Mouse (Mus musculus): ENCODE measurements around the gene Trub1. TPM values are rescaled to one million over a fixed set of nuclear protein-coding genes. Genes with fewer than 3 reads are reported as not detected.

Trub1 gene
- polyA plus RNA-seq, 1 experiment from 2014 or later, result 27.5 TPM

DNA sequence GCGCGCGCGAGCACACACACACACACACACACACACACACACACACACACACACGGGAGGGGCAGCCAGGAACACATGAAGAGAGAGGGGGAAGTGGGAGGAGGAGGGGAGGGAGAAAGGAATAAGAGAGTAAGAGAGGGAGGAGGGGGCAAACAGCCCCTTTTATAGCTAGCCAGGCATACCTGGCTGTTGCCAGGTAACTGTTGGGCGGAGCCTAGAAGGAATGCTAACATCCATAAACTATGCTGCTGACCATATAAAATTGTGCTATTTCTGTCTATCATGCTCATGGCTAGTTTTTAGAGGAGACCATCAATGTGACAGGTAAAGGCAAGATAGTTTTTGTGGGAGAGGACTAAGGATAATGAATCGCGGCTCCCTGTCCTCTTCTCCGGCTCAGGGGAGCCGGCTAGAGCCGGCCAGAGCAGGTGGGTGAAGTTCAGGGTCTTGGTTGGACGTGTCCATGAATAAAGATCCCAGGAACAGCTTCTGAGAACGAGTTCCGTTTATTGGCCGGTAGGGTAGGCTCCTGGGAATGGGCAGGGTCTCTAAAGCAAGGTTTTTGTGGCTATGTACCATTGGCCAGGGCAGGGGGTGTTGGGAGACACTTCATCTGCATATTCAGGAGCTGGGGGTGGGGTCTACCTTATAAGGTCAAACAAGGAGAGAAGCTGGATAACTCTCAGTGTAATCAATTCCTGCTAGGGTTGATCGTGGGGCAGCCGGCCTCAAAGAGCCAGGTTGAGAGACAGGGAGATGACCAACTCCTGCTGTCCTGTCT is 34.7 kb upstream of the Trub1 start:
- DNase-seq (ENCODE audit: low spot score) (peak; percentile 52), ATAC-seq (replicated peaks; ENCODE audit: low FRiP score) (peak; percentile 70)
- Histone ChIP-seq H3K9me3 (ENCODE audit: control insufficient read depth, low read length) (no peaks in the 10 kb centered on the region), H3K4me3 (ENCODE audit: low read depth, low read length) (peak overlapping the region; percentile 16; the same call in 1 of the 2 replicates), H3K27me3 (replicated peaks; ENCODE audit: control insufficient read depth, insufficient read depth, low read length) (no peaks in the 10 kb centered on the region), H3K4me1 (replicated peaks; ENCODE audit: control insufficient read depth, insufficient read depth, low read length) (peaks cover 7% of the 10 kb centered on the region), H3K9ac (ENCODE audit: low read depth, low read length) (no peak overlapping the region), H3K27ac (ENCODE audit: low read depth, low read length) (no peak overlapping the region), H3K4me2 (peak overlapping the region; percentile 62), H3K36me3 (ENCODE audit: control insufficient read depth, insufficient read depth, low read length) (no peaks in the 10 kb centered on the region)
- WGBS, result 21% methylated on average over 17 of the region's 17 CpGs

DNA sequence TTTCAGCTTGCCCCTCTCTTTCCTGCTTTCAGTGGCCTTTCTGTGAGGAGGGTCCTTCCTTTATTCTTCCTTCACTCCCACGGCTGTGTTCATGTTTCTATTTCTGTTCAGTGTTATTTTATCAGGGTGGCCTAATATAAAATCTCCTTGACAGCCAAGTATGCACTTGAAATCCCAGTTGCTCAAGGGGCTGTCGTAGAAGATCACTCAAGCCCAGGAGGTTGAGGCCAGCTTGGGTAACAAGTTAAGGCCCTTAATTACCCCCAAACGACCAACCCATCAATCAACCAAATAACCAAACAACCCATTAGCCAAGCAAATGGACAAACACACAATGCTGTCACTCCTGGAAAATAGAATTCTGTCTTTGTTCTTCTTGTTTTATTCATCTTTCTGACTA is 29.3 kb upstream of the Trub1 start:
- ATAC-seq (replicated peaks; ENCODE audit: low FRiP score) (no peak), DNase-seq (ENCODE audit: low spot score) (no peak)
- Histone ChIP-seq H3K36me3 (ENCODE audit: control insufficient read depth, insufficient read depth, low read length) (no peaks in the 10 kb centered on the region), H3K27me3 (replicated peaks; ENCODE audit: control insufficient read depth, insufficient read depth, low read length) (no peaks in the 10 kb centered on the region), H3K9ac (ENCODE audit: low read depth, low read length) (no peak overlapping the region), H3K4me2 (no peak overlapping the region), H3K4me1 (replicated peaks; ENCODE audit: control insufficient read depth, insufficient read depth, low read length) (0 out of 2 replicates have a peak, but pooled peaks cover 2% of the 10 kb centered on the region), H3K27ac (ENCODE audit: low read depth, low read length) (no peak overlapping the region), H3K4me3 (ENCODE audit: low read depth, low read length) (no peak overlapping the region), H3K9me3 (ENCODE audit: control insufficient read depth, low read length) (no peaks in the 10 kb centered on the region)
- WGBS, result 46% methylated on average over 3 of the region's 3 CpGs

DNA sequence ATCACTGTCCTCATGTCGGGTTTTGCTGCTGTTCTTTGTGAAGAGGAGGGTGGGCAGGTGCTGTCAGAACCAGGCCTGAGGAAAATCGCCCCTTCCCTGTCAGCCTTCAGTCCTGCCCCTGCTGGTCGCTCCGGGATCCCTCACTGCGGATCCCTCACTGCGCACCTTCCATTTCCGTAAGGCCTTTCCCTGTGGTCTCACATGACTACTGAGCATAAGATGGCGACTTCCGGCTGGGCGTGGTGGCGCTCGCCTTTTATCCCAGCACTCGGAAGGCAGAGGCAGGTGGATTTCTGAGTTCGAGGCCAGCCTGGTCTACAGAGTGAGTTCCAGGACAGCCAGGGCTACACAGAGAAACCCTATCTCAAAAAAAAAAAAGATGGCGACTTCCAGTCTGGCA is 27.4 kb upstream of the Trub1 start:
- Histone ChIP-seq H3K9ac (ENCODE audit: low read depth, low read length) (no peak overlapping the region), H3K4me2 (no peak overlapping the region), H3K27me3 (replicated peaks; ENCODE audit: control insufficient read depth, insufficient read depth, low read length) (no peaks in the 10 kb centered on the region), H3K36me3 (ENCODE audit: control insufficient read depth, insufficient read depth, low read length) (no peaks in the 10 kb centered on the region), H3K4me3 (ENCODE audit: low read depth, low read length) (no peak overlapping the region), H3K9me3 (ENCODE audit: control insufficient read depth, low read length) (no peaks in the 10 kb centered on the region), H3K27ac (ENCODE audit: low read depth, low read length) (no peak overlapping the region), H3K4me1 (replicated peaks; ENCODE audit: control insufficient read depth, insufficient read depth, low read length) (no peaks in the 10 kb centered on the region)
- ATAC-seq (replicated peaks; ENCODE audit: low FRiP score) (no peak), DNase-seq (ENCODE audit: low spot score) (no peak)
- WGBS, result 91% methylated on average over 15 of the region's 15 CpGs

DNA sequence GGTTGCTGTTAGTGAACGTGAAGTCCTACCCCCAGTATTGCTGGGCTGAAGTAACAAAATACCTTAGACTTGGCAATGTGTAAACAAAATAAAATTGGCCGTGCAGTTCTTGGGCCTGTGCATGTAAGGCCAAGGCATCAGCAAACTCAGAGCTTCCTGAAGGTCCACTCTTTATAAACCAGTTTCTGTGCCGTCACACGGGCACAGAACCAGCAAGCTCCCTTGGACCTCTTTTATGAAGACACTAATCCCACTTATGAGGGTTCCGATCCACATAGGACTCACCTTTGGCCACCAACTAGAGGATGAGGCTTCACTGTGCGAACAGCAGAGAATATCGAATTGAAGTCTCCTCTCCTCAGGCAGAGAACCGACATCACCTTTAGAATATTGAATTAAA is 25.9 kb upstream of the Trub1 start:
- ATAC-seq (replicated peaks; ENCODE audit: low FRiP score) (no peak), DNase-seq (ENCODE audit: low spot score) (no peak)
- H3K9ac ChIP-seq (ENCODE audit: low read depth, low read length), result no peak overlapping the region
- H3K4me2 ChIP-seq, result no peak overlapping the region
- H3K4me3 ChIP-seq (ENCODE audit: low read depth, low read length), result no peak overlapping the region
- H3K9me3 ChIP-seq (ENCODE audit: control insufficient read depth, low read length), result no peaks in the 10 kb centered on the region
- no peak overlapping the region for H3K27ac ChIP-seq (ENCODE audit: low read depth, low read length)
- H3K4me1 ChIP-seq (replicated peaks; ENCODE audit: control insufficient read depth, insufficient read depth, low read length), result no peaks in the 10 kb centered on the region
- no peaks in the 10 kb centered on the region for H3K36me3 ChIP-seq (ENCODE audit: control insufficient read depth, insufficient read depth, low read length)
- H3K27me3 ChIP-seq (replicated peaks; ENCODE audit: control insufficient read depth, insufficient read depth, low read length), result no peaks in the 10 kb centered on the region
- WGBS, result 84% methylated on average over 8 of the region's 8 CpGs

DNA sequence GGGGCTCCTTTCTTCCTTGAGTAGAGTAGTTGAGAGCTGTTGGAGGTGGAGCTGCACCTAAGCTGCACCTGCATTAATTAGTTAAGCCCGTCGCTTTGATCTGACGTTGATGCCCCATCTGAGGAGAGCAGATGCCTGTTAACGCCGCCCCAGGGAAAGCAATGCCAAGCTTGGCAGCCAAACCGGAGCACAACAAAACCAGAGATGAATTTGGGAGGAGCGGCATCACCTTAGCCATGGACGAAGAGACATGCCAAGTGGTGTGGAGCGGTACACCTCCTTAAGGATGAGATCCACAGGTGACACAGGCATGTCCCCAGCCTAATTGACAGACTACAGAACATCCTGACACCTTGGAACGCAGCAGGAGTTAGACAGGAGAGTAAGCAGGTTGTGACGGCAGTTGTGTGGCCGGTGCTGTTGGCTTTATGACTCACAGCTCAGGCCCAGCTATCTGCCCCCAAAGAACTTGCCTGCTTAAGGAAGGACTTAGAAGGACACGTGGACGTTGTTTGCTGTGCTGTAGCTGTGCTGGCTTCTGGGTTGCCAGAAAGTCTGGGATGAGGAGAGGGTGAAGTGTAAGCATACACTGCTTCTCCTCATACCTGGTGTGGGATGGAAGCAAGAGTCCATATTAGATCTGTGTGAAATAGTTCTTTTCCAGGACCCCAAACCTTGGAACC is 24.8 kb upstream of the Trub1 start:
- 73% methylated on average over 14 of the region's 14 CpGs for WGBS

DNA sequence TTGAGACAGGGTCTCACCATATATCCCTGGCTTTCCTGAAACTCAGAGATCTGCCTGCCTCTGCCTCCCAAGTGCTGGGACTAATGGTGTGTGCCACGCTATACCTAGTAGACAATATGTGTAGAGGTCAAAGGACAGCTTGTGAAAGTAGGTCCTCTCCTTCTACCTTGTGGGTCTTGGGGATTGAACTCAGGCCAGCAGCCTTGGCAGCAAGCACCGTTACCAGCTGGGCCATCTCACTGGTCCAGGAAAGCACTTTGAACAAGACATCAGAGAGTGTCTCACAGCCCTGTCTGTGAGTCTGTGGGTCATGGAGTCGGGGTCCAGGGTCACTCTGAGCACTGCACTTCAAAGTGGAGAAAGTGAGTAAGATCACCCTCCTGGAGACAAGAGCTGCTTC is 24.1 kb upstream of the Trub1 start:
- Histone ChIP-seq H3K4me1 (replicated peaks; ENCODE audit: control insufficient read depth, insufficient read depth, low read length) (no peaks in the 10 kb centered on the region), H3K27me3 (replicated peaks; ENCODE audit: control insufficient read depth, insufficient read depth, low read length) (no peaks in the 10 kb centered on the region), H3K9ac (ENCODE audit: low read depth, low read length) (no peak overlapping the region), H3K9me3 (ENCODE audit: control insufficient read depth, low read length) (no peaks in the 10 kb centered on the region), H3K27ac (ENCODE audit: low read depth, low read length) (no peak overlapping the region), H3K36me3 (ENCODE audit: control insufficient read depth, insufficient read depth, low read length) (no peaks in the 10 kb centered on the region), H3K4me2 (no peak overlapping the region), H3K4me3 (ENCODE audit: low read depth, low read length) (no peak overlapping the region)
- DNase-seq (ENCODE audit: low spot score), result no peak
- no peak for ATAC-seq (replicated peaks; ENCODE audit: low FRiP score)
- 70% methylated on average over 3 of the region's 3 CpGs for WGBS

More for the DNA sequence above, 24.8 kb upstream of the Trub1 start:
- no peak overlapping the region for H3K4me3 ChIP-seq (ENCODE audit: low read depth, low read length)
- ATAC-seq (replicated peaks; ENCODE audit: low FRiP score) (no peak), DNase-seq (ENCODE audit: low spot score) (no peak)
- no peaks in the 10 kb centered on the region for H3K9me3 ChIP-seq (ENCODE audit: control insufficient read depth, low read length)
- H3K36me3 ChIP-seq (ENCODE audit: control insufficient read depth, insufficient read depth, low read length), result no peaks in the 10 kb centered on the region
- H3K27ac ChIP-seq (ENCODE audit: low read depth, low read length), result no peak overlapping the region
- H3K4me2 ChIP-seq, result no peak overlapping the region
- no peaks in the 10 kb centered on the region for H3K4me1 ChIP-seq (replicated peaks; ENCODE audit: control insufficient read depth, insufficient read depth, low read length)
- no peak overlapping the region for H3K9ac ChIP-seq (ENCODE audit: low read depth, low read length)
- no peaks in the 10 kb centered on the region for H3K27me3 ChIP-seq (replicated peaks; ENCODE audit: control insufficient read depth, insufficient read depth, low read length)

DNA sequence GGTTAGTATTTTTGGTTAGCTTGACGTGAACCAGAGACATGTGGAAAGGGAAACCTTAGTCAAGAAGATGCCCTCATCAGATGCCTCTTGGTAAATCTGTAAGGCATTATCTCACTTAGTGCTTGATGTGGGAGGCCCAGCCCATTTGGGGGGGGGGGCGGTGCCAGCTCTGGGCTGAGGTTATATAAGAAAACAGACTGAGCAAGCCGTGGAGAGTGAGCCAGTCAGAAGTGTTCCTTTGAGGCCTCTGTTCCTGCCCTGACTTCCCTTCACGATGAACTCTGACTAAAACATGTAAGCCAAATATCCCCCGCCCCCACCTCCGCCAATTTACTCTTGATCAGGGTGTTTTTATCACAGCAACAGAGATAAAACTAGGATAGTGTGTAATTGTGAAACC is 22.8 kb upstream of the Trub1 start:
- Histone ChIP-seq H3K4me1 (replicated peaks; ENCODE audit: control insufficient read depth, insufficient read depth, low read length) (no peaks in the 10 kb centered on the region), H3K4me2 (no peak overlapping the region), H3K9me3 (ENCODE audit: control insufficient read depth, low read length) (no peaks in the 10 kb centered on the region), H3K36me3 (ENCODE audit: control insufficient read depth, insufficient read depth, low read length) (no peaks in the 10 kb centered on the region), H3K4me3 (ENCODE audit: low read depth, low read length) (no peak overlapping the region), H3K27me3 (replicated peaks; ENCODE audit: control insufficient read depth, insufficient read depth, low read length) (no peaks in the 10 kb centered on the region), H3K9ac (ENCODE audit: low read depth, low read length) (no peak overlapping the region), H3K27ac (ENCODE audit: low read depth, low read length) (no peak overlapping the region)
- 58% methylated on average over 6 of the region's 6 CpGs for WGBS
- DNase-seq (ENCODE audit: low spot score) (no peak), ATAC-seq (replicated peaks; ENCODE audit: low FRiP score) (no peak)

DNA sequence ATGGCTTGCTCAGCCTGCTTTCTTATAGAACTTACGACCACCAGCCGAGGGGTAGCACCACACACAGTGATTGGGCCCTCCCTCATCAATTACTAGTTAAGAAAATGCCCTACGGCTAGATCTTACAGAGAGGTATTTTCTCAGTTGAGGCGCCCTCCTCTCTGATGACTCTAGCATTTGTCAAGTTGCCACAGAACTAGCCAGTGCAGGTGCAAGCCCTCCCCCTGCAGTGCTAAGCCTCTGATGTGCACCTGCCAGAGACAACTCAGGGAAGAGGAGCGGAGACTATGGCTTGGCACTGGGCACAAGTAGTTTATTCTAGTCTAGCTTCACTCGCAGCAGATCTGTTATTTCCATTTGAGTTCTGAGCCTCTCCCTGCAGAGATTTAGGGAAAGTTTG is 21.2 kb upstream of the Trub1 start:
- ATAC-seq (replicated peaks; ENCODE audit: low FRiP score) (no peak), DNase-seq (ENCODE audit: low spot score) (no peak)
- Histone ChIP-seq H3K27me3 (replicated peaks; ENCODE audit: control insufficient read depth, insufficient read depth, low read length) (no peaks in the 10 kb centered on the region), H3K27ac (ENCODE audit: low read depth, low read length) (no peak overlapping the region), H3K4me1 (replicated peaks; ENCODE audit: control insufficient read depth, insufficient read depth, low read length) (no peaks in the 10 kb centered on the region), H3K9me3 (ENCODE audit: control insufficient read depth, low read length) (no peaks in the 10 kb centered on the region), H3K9ac (ENCODE audit: low read depth, low read length) (no peak overlapping the region), H3K4me3 (ENCODE audit: low read depth, low read length) (no peak overlapping the region), H3K36me3 (ENCODE audit: control insufficient read depth, insufficient read depth, low read length) (no peaks in the 10 kb centered on the region), H3K4me2 (no peak overlapping the region)
- 60% methylated on average over 6 of the region's 6 CpGs for WGBS

DNA sequence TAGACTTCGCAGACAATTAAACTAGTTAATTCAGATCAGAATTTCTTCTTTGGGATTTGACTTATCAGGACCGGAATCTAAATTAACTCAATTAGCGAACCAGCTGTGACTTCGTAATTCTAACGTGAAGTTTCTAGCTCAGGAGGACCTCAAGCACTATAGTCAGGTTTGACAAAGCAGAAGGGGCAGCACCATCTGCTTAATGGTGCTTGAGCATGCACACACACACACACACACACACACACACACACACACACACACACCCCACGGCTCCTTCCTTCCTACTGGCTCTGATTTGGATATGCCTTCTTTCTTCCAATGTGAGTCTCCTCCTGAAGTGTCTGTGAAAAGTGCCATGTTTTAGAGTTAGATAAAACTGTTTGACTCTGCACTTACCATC is 18.7 kb upstream of the Trub1 start:
- Histone ChIP-seq H3K27me3 (replicated peaks; ENCODE audit: control insufficient read depth, insufficient read depth, low read length) (no peaks in the 10 kb centered on the region), H3K27ac (ENCODE audit: low read depth, low read length) (no peak overlapping the region), H3K9me3 (ENCODE audit: control insufficient read depth, low read length) (no peaks in the 10 kb centered on the region), H3K36me3 (ENCODE audit: control insufficient read depth, insufficient read depth, low read length) (no peaks in the 10 kb centered on the region), H3K4me1 (replicated peaks; ENCODE audit: control insufficient read depth, insufficient read depth, low read length) (no peaks in the 10 kb centered on the region), H3K4me2 (no peak overlapping the region), H3K9ac (ENCODE audit: low read depth, low read length) (no peak overlapping the region), H3K4me3 (ENCODE audit: low read depth, low read length) (no peak overlapping the region)
- 72% methylated on average over 6 of the region's 6 CpGs for WGBS
- ATAC-seq (replicated peaks; ENCODE audit: low FRiP score) (no peak), DNase-seq (ENCODE audit: low spot score) (no peak)
